Mouse (Mus musculus): ENCODE measurements around the gene Slc9a9.

DNA sequence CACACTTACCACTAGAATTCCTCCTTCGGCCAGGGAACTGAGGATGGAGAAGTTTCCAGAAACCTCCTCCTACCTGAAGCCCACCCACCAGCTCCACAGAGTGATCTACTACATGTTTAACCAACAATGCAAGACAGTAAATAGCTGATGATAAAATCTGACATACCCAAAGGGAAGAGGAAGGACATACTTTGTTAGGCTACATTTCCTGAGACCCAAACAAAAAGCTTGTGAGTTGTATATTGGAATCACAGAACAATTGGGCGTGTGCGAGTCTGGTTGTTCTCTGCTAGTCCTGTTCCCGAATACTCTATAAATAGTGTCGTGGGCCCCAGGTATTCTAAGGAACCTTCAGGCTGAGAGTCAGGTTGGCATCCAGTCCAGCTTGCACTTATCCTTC lies 551.6 kb downstream of the Slc9a9 start:
- TF ChIP-seq CTCF (IDR thresholded peaks at IDR 0.05; ENCODE audit: borderline replicate concordance, extremely low read depth, insufficient read depth, insufficient read length): no peak
- no peak for TF ChIP-seq POLR2A (IDR thresholded peaks at IDR 0.05; ENCODE audit: borderline replicate concordance, extremely low read depth, insufficient read depth, insufficient read length, poor library complexity, severe bottlenecking)
